Mouse (Mus musculus): ENCODE measurements around the gene Gm21773. TPM values are rescaled to one million over a fixed set of nuclear protein-coding genes. Genes with fewer than 3 reads are reported as not detected.

Gm21773 gene
- not detected in 4 replicates for total RNA-seq (2023; ENCODE audit: inconsistent age)

DNA sequence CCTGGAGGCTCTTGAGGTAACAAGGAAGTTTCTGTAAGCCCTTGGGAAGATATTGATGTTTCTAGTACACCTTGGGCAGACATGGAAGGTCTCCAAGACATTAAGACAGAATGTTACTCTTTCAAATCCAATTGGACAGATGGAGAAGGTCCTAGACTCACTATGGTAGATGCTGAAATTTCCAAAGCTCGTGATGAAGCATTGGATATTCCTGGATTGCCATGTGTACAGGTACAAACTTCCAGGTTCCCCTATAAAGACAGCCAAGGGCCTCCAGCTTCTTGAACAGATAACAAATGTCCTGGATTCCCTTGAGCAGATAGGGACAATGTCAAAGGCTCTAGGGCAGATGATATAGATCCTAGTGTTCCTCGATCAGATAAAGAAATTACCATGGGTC is at the start of gene Gm21773:
Gene Gm21773, minus strand, starts transcription at position 101 of the 400 bp plus-strand sequence.

All from B cell, adult (primary cell).